Mouse (Mus musculus): ENCODE results near the gene Opa3. TPM values are rescaled to one million over a fixed set of nuclear protein-coding genes. Genes with fewer than 3 reads are reported as not detected.
A peak's percentile ranks its signal among the peaks of the same experiment; 100 is the strongest.

Opa3 gene
- polyA plus RNA-seq, 1 experiment from 2014 or later: 33.0 TPM

DNA sequence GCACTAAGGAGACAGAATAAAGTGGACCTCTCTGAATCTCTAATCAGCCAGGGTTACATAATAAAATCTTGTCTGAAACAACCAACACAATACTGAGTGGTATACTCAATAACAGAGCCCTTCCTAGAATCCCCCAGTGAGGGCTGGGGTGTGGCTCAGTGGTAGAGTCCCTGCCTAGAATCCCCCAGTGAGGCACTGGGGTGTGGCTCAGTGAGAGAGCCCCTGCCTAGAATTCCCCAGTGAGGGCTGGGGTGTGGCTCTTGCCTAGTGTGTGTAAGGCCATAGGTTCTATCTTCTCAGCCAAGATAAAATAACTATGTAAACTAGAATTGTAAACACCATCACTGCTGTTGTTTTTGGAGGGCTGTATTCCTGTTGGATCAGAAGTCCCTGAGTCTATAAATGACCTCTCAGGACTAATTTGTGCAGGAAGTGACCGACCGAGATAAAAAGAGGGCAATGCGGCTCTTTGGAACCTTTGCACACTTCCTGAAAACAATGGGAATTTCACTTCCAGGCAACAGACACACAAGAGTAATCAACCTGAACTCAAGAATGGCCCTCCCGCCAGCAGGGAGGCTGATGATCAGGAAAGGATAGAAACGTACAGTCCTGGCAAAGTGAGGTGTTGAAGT, 17.0 kb upstream of the Opa3 start:
- no peaks in the 10 kb centered on the region for H3K27me3 ChIP-seq (ENCODE audit: control insufficient read depth, insufficient read depth, low read length)
- H3K27ac ChIP-seq (ENCODE audit: low read length): no peak overlapping the region
- 64% methylated on average over 5 of the region's 5 CpGs for WGBS
- H3K4me3 ChIP-seq (replicated peaks; ENCODE audit: low read length): no peak overlapping the region
- H3K4me2 ChIP-seq (ENCODE audit: low read depth, low read length): no peak overlapping the region
- H3K9ac ChIP-seq (ENCODE audit: low read length): no peak overlapping the region
- peaks cover 7% of the 10 kb centered on the region; the same call in 1 of the 2 replicates for H3K4me1 ChIP-seq (ENCODE audit: control insufficient read depth, insufficient read depth, low read length)
- no peak for ATAC-seq (ENCODE audit: insufficient read depth, low FRiP score)
- H3K36me3 ChIP-seq (ENCODE audit: control insufficient read depth, insufficient read depth, low read length): no peaks in the 10 kb centered on the region
- no peaks in the 10 kb centered on the region; the same call in 1 of the 2 replicates for H3K9me3 ChIP-seq (replicated peaks; ENCODE audit: control insufficient read depth, low read length)

DNA sequence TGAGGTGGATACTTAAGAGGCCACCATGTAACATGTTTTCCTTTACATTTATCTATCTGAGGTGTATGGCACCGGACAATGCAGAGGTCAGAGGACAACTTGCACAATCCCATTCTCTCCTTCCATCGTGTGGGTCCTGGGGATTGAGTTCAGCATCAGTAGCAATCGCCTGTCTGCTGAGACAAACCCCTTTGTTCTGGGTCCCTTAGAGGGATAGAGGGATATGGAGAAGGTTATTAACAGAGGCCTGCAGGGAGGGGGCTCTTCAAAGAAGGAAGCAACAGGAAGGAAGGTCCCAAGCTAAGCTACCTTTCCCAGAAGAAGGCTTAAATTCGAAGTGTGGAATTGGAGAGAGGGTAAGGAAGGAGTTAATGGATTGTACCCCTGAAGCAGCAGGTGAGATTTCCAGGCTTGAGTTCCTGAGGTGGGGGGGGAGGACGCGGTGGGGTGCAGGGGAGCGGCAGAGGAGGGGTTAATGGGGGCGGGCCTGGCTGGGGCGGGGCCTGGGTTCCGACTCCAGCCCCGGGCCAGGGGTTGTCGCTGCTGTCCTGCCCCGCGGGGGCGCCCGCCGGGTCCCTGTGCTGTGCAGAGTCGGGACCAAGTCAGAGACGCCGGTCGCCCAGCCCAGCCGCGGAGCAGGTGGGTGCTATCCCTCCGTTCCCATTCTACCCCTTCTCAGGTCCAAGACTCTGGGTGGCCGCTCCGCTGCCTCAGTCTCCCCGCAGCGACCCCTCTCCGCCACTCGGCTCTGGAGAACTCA, 16.0 kb upstream of the Opa3 start, which contains the start of gene Gpr4:
Gene Gpr4, plus strand, starts transcription at position 543 of the 760 bp plus-strand sequence.
- peak within 1 kb of the TSS; percentile 53 for H3K4me3 ChIP-seq (replicated peaks; ENCODE audit: low read length)
- H3K36me3 ChIP-seq (ENCODE audit: control insufficient read depth, insufficient read depth, low read length): no peaks in the 10 kb centered on the region
- no peaks in the 10 kb centered on the region for H3K27me3 ChIP-seq (ENCODE audit: control insufficient read depth, insufficient read depth, low read length)
- peak within 1 kb of the TSS; percentile 66 for H3K9ac ChIP-seq (ENCODE audit: low read length)
- peaks cover 7% of the 10 kb centered on the region; the same call in 1 of the 2 replicates for H3K4me1 ChIP-seq (ENCODE audit: control insufficient read depth, insufficient read depth, low read length)
- H3K4me2 ChIP-seq (ENCODE audit: low read depth, low read length): peak within 1 kb of the TSS; percentile 76
- 2% methylated on average over 29 of the region's 30 CpGs for WGBS
- peak; percentile 75; the same call in 1 of the 2 replicates for ATAC-seq (ENCODE audit: insufficient read depth, low FRiP score)
- no peaks in the 10 kb centered on the region; the same call in 1 of the 2 replicates for H3K9me3 ChIP-seq (replicated peaks; ENCODE audit: control insufficient read depth, low read length)
- no peak within 1 kb of the TSS for H3K27ac ChIP-seq (ENCODE audit: low read length)

DNA sequence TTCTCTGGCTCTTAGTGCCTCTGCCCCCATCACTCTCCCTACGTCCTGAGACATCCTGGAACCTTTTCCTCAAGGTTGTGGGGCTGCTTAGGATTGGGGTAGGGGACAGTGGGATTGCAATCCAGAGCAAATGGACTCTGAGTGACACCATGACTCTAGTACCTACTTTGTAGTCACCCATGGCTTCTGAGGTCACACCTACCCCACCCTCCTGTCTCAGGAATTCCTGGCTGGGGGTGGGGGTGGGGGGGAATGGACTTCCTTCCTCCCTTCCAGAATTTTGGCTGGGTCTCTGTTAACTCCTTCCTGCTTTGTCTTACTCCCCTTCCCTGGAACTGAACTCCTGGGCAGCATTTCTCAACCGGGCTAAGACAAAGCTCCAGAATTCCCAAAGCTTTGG, 14.7 kb upstream of the Opa3 start:
- Histone ChIP-seq H3K4me2 (ENCODE audit: low read depth, low read length) (no peak overlapping the region), H3K27me3 (ENCODE audit: control insufficient read depth, insufficient read depth, low read length) (no peaks in the 10 kb centered on the region), H3K36me3 (ENCODE audit: control insufficient read depth, insufficient read depth, low read length) (no peaks in the 10 kb centered on the region), H3K9ac (ENCODE audit: low read length) (no peak overlapping the region), H3K4me3 (replicated peaks; ENCODE audit: low read length) (no peak overlapping the region), H3K9me3 (replicated peaks; ENCODE audit: control insufficient read depth, low read length) (no peaks in the 10 kb centered on the region; the same call in 1 of the 2 replicates), H3K4me1 (ENCODE audit: control insufficient read depth, insufficient read depth, low read length) (peaks cover 11% of the 10 kb centered on the region; the same call in 1 of the 2 replicates), H3K27ac (ENCODE audit: low read length) (no peak overlapping the region)
- no peak for ATAC-seq (ENCODE audit: insufficient read depth, low FRiP score)
- 58% methylated on average over 2 of the region's 2 CpGs for WGBS

DNA sequence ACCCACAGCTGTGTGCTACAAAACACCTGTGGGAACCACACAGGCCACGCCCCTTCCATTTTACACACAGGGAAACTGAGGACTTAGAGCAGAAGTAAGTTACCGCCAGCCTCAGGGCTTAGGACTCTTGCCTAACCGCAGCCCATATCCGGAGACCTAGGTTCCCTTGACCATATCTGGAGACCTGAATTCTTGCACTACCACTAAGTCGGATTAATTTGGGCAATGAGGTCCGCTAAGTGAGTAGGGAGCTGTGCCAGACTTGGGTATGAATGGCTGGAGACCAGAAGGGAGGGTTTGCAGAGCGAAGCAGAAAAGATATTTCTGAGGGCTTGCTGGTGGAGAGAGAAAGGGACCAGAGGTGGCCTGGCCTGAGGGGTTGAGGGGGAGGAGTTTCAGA, 13.8 kb upstream of the Opa3 start:
- no peak for ATAC-seq (ENCODE audit: insufficient read depth, low FRiP score)
- no peak overlapping the region for H3K27ac ChIP-seq (ENCODE audit: low read length)
- peaks cover 11% of the 10 kb centered on the region; the same call in 1 of the 2 replicates for H3K4me1 ChIP-seq (ENCODE audit: control insufficient read depth, insufficient read depth, low read length)
- H3K4me3 ChIP-seq (replicated peaks; ENCODE audit: low read length): no peak overlapping the region
- 67% methylated on average over 7 of the region's 7 CpGs for WGBS
- H3K4me2 ChIP-seq (ENCODE audit: low read depth, low read length): no peak overlapping the region
- H3K9me3 ChIP-seq (replicated peaks; ENCODE audit: control insufficient read depth, low read length): no peaks in the 10 kb centered on the region; the same call in 1 of the 2 replicates
- H3K9ac ChIP-seq (ENCODE audit: low read length): no peak overlapping the region
- H3K36me3 ChIP-seq (ENCODE audit: control insufficient read depth, insufficient read depth, low read length): no peaks in the 10 kb centered on the region
- H3K27me3 ChIP-seq (ENCODE audit: control insufficient read depth, insufficient read depth, low read length): no peaks in the 10 kb centered on the region

DNA sequence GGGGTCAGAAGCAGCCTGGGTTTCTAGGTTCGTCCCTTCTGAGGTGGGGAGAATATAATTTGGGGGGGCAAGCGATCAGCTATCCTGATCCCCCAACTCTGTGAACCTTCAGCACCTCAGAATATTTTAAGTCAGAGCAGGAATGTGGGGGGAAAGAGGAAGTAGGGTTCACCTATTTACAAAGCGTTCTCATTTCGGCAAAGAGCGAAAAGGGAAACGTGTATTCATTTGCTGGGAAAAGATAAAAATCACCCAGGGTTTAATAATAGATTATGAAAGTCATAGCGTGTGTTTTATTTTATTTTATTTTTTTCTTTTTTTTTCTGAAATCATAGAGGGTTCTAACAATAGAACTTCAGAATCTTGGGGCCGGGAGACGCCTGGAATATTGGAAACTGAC, 13.2 kb upstream of the Opa3 start:
- H3K4me3 ChIP-seq (replicated peaks; ENCODE audit: low read length): no peak overlapping the region
- peaks cover 11% of the 10 kb centered on the region; the same call in 1 of the 2 replicates for H3K4me1 ChIP-seq (ENCODE audit: control insufficient read depth, insufficient read depth, low read length)
- no peak for ATAC-seq (ENCODE audit: insufficient read depth, low FRiP score)
- H3K36me3 ChIP-seq (ENCODE audit: control insufficient read depth, insufficient read depth, low read length): no peaks in the 10 kb centered on the region
- H3K27ac ChIP-seq (ENCODE audit: low read length): no peak overlapping the region
- H3K4me2 ChIP-seq (ENCODE audit: low read depth, low read length): no peak overlapping the region
- WGBS: 57% methylated on average over 9 of the region's 9 CpGs
- no peak overlapping the region for H3K9ac ChIP-seq (ENCODE audit: low read length)
- no peaks in the 10 kb centered on the region; the same call in 1 of the 2 replicates for H3K9me3 ChIP-seq (replicated peaks; ENCODE audit: control insufficient read depth, low read length)
- H3K27me3 ChIP-seq (ENCODE audit: control insufficient read depth, insufficient read depth, low read length): no peaks in the 10 kb centered on the region

DNA sequence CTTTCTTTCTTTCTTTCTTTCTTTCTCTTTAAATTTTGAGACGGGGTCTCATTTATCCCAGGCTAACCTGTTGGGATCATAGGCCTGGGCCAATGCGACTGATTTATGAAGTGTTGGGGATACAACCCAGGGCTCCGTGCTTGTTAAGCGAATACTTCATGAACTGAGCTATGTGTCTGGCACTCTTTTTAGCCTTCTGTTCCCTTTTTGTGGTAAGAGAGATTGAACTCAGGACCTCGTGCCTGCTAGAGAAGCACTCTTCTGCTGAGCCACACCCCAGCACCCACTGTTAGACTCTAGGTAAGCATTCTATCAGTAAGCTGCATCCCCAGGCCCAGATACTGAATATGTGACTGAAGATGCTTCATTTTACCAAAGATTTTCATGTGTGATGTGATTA, 10.6 kb upstream of the Opa3 start:
- Histone ChIP-seq H3K27me3 (ENCODE audit: control insufficient read depth, insufficient read depth, low read length) (no peaks in the 10 kb centered on the region), H3K4me3 (replicated peaks; ENCODE audit: low read length) (no peak overlapping the region), H3K27ac (ENCODE audit: low read length) (no peak overlapping the region), H3K36me3 (ENCODE audit: control insufficient read depth, insufficient read depth, low read length) (no peaks in the 10 kb centered on the region), H3K9ac (ENCODE audit: low read length) (no peak overlapping the region), H3K4me2 (ENCODE audit: low read depth, low read length) (no peak overlapping the region), H3K4me1 (ENCODE audit: control insufficient read depth, insufficient read depth, low read length) (peaks cover 5% of the 10 kb centered on the region; the same call in 1 of the 2 replicates), H3K9me3 (replicated peaks; ENCODE audit: control insufficient read depth, low read length) (no peaks in the 10 kb centered on the region)
- 44% methylated on average over 5 of the region's 5 CpGs for WGBS
- no peak for ATAC-seq (ENCODE audit: insufficient read depth, low FRiP score)

DNA sequence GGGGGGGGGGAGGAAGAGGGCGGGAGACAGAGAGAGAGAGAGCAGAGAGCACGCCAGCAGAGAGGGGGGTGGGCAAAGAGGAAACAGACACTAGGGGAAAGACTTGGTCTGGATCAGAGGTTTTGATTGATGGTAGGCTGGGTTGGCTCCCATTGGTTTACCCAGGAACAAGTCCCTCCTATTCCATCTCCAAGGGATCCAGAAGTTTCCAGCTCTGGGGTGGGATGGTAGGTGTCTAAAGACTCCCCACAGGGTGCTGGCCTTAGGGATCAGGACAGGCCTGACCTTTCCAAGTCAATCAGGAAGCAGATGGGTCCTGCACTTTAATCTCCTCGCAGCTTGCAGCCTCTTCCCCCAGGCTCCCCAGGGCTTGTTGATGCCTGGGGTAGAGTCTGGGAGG, 10.2 kb upstream of the Opa3 start:
- Histone ChIP-seq H3K9ac (ENCODE audit: low read length) (no peak overlapping the region), H3K4me3 (replicated peaks; ENCODE audit: low read length) (no peak overlapping the region), H3K9me3 (replicated peaks; ENCODE audit: control insufficient read depth, low read length) (no peaks in the 10 kb centered on the region), H3K27me3 (ENCODE audit: control insufficient read depth, insufficient read depth, low read length) (no peaks in the 10 kb centered on the region), H3K4me1 (ENCODE audit: control insufficient read depth, insufficient read depth, low read length) (peaks cover 4% of the 10 kb centered on the region; the same call in 1 of the 2 replicates), H3K27ac (ENCODE audit: low read length) (no peak overlapping the region), H3K4me2 (ENCODE audit: low read depth, low read length) (no peak overlapping the region), H3K36me3 (ENCODE audit: control insufficient read depth, insufficient read depth, low read length) (no peaks in the 10 kb centered on the region)
- 20% methylated on average over 2 of the region's 3 CpGs for WGBS
- ATAC-seq (ENCODE audit: insufficient read depth, low FRiP score): peak; percentile 18; the same call in 1 of the 2 replicates

DNA sequence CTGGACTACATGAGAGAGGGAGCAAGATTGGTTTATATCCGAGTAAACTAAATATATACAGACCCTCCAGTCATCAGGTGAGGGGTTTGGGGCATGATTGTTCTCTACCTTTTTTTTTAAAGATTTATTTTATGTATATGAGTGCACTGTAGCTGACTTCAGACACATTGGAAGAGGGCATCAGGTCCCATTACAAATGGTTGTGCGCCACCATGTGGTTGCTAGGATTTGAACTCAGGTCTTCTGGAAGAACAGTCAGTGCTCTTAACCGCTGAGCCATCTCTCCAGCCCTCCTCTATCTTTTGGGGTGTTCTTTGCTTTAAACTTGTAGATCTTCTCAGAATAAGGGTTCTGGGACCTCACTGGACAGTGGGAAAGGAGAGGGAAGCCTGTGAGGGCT, 8.1 kb upstream of the Opa3 start:
- Histone ChIP-seq H3K27me3 (ENCODE audit: control insufficient read depth, insufficient read depth, low read length) (no peaks in the 10 kb centered on the region), H3K4me2 (ENCODE audit: low read depth, low read length) (no peak overlapping the region), H3K9ac (ENCODE audit: low read length) (no peak overlapping the region), H3K27ac (ENCODE audit: low read length) (no peak overlapping the region), H3K9me3 (replicated peaks; ENCODE audit: control insufficient read depth, low read length) (no peaks in the 10 kb centered on the region), H3K4me3 (replicated peaks; ENCODE audit: low read length) (no peak overlapping the region), H3K36me3 (ENCODE audit: control insufficient read depth, insufficient read depth, low read length) (no peaks in the 10 kb centered on the region), H3K4me1 (ENCODE audit: control insufficient read depth, insufficient read depth, low read length) (peaks cover 4% of the 10 kb centered on the region; the same call in 1 of the 2 replicates)
- 70% methylated on average over 3 of the region's 3 CpGs for WGBS
- no peak for ATAC-seq (ENCODE audit: insufficient read depth, low FRiP score)

DNA sequence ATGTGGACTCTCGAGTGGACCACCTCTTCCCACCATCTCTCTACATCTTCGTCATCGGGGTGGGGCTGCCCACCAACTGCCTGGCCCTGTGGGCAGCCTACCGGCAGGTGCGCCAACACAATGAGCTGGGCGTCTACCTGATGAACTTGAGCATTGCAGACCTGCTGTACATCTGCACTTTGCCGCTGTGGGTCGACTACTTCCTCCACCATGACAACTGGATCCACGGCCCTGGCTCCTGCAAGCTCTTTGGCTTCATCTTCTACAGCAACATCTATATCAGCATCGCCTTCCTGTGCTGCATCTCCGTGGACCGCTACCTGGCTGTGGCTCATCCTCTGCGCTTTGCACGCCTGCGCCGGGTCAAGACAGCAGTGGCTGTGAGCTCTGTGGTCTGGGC, 5.9 kb upstream of the Opa3 start:
- Histone ChIP-seq H3K9ac (ENCODE audit: low read length) (no peak overlapping the region), H3K27ac (ENCODE audit: low read length) (no peak overlapping the region), H3K4me1 (ENCODE audit: control insufficient read depth, insufficient read depth, low read length) (peaks cover 10% of the 10 kb centered on the region), H3K4me3 (replicated peaks; ENCODE audit: low read length) (no peak overlapping the region), H3K4me2 (ENCODE audit: low read depth, low read length) (no peak overlapping the region), H3K27me3 (ENCODE audit: control insufficient read depth, insufficient read depth, low read length) (no peaks in the 10 kb centered on the region), H3K9me3 (replicated peaks; ENCODE audit: control insufficient read depth, low read length) (no peaks in the 10 kb centered on the region), H3K36me3 (ENCODE audit: control insufficient read depth, insufficient read depth, low read length) (no peaks in the 10 kb centered on the region)
- WGBS: 95% methylated on average over 16 of the region's 16 CpGs
- ATAC-seq (ENCODE audit: insufficient read depth, low FRiP score): no peak
